Mouse (Mus musculus): Measurements from ENCODE around the gene Foxj2. TPM values are rescaled to one million over a fixed set of nuclear protein-coding genes. Genes with fewer than 3 reads are reported as not detected.
A peak's percentile ranks its signal among the peaks of the same experiment; 100 is the strongest.

Foxj2 gene
- polyA plus RNA-seq, 1 experiment from 2014 or later: 3.2 TPM

DNA sequence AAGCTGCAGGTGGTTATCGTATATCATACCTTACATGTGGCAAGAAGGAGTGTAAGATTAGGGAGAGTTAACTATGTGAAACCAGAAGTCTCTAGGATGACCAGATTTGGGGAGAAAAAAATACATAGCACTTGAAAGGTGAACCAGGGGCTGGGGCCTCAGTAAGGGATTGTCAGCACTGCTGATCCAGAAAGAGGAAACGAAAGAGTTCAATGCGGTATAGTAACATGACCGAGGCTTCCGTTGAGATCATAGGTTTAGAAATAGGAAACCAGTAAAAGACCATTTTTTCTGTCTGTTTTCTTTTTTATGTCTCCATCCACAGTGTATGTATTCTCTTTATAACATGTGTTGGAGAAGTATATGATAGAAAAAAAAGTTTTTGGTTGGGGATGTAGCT lies 53.1 kb downstream of the Foxj2 start:
- peak; percentile 48 for DNase-seq (ENCODE audit: low spot score)

DNA sequence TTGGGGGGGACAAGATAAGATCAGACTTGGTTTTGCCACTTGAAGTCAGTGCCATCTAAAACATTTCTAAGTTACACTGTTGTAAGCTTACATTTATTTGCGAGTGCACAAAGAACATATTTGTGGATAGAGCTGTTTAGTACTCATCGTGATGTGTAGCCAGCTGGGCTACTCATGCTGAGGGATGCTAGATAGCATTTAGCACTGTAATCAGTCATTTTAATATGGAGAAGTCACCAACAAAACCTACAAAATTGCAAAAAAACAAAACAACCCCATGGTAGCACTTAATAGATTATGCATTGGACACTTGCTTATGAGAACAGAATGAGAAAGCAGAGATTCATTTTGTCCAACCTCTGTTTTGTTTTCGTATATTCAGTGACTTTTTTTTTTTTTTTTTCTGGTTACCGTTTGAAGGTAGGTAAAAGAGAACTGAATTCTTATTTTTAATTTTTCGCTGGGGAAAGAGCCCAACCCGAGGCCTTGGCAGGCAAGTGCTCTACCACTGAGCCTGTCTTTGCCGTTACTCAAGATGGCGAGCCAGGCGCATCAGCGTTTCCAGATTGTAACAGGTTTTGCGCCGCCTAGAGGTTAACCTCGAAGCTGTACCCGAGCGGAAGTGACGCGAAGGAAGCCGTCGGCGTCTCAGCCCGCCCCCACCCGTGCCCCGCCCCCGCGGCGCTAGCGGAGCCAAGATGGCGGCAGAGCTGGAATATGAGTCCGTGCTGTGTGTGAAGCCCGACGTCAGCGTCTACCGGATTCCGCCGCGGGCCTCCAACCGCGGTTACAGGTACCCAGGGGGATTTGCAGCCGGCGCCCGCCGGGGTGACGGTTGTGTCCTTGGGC lies 54.4 kb downstream of the Foxj2 start, which contains the start of gene Necap1:
Gene Necap1 (plus strand): TSS at position 604 of the 849 bp plus-strand sequence.
- peak; percentile 96 for DNase-seq (ENCODE audit: low spot score)

DNA sequence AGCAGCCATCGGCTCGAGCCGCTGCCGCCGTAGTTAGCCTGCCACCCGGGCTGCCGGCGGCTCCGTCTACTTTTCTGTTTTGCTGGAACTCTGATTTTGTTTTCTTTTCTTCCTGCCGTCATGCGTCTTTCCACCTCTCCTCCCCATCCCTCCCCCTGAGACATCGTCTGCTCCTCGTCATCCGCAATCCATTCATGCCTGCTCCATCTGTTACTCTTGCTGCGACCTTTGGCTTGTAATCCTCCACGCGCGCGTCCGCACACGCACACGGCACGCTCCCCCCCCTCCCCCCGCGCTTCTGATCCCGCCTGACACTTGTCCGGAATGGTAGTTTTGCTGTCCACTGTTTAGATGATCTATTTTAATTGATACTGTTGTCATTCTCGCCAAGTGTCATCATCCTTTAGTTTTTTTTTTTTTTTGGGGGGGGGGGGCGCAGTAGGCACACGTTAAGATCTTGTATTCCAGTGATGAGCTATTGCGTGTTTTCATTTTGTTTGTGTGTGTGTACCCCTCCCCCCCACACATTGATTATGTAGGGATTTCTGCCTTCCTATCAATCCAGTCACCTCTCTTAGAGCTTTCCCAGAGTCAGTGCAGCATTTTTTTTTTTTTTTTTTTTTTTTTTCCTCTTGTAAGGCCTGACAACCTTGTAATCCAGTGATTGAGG lies 55.1 kb downstream of the Foxj2 start:
- DNase-seq (ENCODE audit: low spot score): no peak

DNA sequence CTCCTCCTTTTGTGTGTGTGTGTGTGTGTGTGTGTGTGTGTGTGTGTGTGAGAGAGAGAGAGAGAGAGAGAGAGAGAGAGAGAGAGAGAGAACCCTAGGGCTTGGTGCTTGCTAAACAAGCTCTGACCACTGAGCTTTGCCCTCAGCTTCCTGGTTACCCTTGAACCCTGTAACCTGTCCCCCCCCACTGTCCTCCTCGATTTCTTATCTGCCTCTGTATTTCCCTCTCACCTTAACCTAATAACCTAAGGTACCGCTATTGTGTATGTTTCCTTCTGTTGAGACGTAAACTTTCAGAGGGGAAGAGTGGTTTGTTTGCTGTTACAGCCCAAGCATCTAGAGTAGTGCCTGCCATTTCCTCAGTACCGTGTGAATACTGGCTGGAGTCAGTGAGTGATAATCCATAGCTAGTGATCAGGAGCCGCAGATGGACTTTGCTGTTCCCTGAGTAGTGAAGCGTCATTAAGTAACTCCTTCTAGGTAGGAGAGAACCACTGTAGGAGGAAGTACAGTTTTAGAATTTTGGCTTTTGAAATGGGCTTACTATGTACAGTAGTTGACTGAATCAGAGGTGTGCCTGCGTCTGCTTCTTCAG lies 59.5 kb downstream of the Foxj2 start:
- DNase-seq (ENCODE audit: low spot score): no peak

DNA sequence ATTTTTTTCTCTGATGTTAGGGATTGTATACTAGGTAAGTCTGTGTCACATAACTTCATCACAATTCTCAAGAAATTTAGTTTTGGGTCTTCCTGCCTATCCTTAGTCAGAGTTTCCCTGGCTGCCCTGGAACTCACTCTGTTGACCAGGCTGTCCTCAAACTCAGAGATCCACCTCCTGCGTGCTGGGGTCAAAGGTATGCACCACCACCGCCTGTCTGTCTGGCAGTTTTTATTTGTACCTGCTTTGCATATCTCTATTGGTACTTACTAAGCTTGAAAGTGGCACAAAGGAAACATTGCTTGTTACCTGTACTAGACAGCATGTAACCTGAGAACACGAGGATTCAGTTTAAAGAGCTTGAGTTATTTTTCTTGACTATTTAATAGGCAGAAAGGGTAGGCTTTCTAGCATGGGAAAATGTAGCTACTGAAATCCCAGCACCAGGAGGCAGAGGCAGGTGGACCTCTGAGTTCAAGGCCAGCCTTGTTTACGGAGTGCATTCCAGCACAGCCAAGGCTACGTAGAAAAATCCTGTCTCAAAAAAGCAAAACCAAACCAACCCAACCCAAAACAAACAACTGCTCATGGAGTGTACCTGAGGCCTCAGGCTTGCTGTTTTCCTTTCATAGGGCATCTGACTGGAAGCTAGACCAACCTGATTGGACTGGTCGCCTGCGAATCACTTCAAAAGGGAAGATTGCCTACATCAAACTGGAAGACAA lies 60.2 kb downstream of the Foxj2 start:
- DNase-seq (ENCODE audit: low spot score): no peak

DNA sequence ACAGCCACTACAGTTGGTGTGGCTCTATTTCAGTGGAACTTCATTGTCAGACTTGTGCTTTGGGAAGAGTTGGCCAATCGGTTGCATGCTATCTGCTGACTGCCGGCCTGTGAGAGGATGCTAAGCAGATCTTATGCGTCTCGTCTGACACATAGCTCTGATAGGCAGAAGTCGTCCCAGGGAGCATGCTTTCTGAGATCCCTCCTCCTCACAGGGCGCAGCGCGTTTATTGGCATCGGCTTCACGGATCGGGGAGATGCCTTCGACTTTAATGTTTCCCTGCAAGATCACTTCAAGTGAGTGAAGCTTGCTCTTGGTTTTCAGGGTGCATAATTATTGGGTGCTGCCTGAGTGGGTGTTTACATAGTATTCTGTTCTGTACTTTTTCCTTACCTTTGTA lies 61.6 kb downstream of the Foxj2 start:
- no peak for DNase-seq (ENCODE audit: low spot score)

DNA sequence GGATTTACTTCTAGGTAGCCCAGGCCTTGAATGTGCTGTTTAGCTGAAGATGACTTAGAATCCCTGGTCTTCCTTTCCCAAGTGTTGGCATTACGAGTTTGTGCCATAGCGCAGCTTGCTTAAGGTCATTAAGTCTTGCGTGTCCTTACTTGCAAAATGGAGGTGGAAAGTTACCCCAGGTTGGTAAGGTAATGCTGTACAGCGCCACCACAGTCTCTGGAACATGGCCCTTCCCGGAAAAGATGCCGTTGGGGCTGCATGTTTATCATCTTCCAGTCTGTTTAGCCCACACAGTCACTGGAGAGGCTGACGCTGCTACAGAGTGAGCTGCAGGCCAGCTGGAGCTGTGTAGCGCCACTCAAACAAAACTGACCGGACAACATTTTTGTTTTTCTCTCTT lies 63.9 kb downstream of the Foxj2 start:
- DNase-seq (ENCODE audit: low spot score): no peak

DNA sequence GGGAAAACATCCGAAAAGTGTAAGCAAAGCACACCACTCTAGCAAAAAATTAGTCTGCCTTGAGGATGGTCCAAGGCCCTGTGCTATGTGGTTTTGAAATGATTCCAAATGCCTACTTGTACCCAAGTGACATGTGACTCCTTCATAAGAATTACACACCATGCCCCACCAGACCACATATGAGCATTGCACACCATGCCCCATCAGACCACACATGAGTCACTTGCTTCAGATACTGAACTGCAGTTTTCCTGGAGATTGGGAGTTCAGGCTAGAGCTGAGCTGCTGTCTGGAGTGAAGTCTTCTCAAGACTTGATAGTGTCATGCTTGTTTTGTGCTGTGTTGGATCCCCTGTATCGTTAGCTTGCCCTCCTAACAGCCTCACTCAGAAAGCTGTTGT lies 69.9 kb downstream of the Foxj2 start:
- no peak for DNase-seq (ENCODE audit: low spot score)

DNA sequence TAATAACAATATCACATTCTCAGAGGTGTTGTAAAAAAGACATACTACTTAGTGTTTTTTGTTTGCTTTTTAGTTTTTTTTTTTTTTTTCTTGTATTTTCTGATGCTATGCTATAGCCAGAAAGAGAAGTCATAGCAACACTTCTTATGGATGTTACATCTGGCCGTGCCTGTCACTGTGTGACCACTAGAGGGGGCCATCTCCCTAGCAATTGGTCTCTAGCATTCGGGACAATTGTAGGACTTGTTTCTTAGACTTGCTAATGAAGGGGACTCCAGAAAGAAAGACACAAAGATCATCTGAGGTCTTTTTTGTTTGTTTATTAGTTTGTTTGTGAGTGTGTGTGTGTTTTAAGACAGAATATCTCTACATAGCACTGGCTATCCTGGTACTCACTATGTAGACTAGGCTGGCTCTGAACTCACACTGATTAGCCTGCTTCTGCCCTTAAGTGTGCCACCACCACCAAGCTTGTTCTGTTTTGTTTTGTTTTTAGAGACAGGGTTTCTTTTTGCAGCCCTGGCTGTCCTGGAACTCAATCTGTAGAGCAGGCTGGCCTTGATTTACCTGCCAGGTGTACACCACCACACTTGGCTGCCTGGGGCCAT lies 72.8 kb downstream of the Foxj2 start:
- peak; percentile 55 for DNase-seq (ENCODE audit: low spot score)

Small RNA genes lying within 50 kb of the gene (microRNA-seq; reads per million reads assigned to microRNA genes)
- not detected for gene Mir7231 (ENCODE audit: borderline number of aligned reads)

Other genes starting within 250 kb of the Foxj2 start
- gene Apobec1, start 217.5 kb upstream of the Foxj2 start, polyA plus RNA-seq (2015; fragmentation: Nextera tagmentation; extraction: Ambion mirVana): 10.7 and 12.1 TPM in 2 replicates
- gene Gdf3, start 209.8 kb upstream of the Foxj2 start, polyA plus RNA-seq (2015; fragmentation: Nextera tagmentation; extraction: Ambion mirVana): 0.83 and 0.90 TPM in 2 replicates
- 3.9 and 4.4 TPM in 2 replicates for gene Dppa3, start 193.5 kb upstream of the Foxj2 start, polyA plus RNA-seq (2015; fragmentation: Nextera tagmentation; extraction: Ambion mirVana)
- gene Nanog, start 112.4 kb upstream of the Foxj2 start, polyA plus RNA-seq (2015; fragmentation: Nextera tagmentation; extraction: Ambion mirVana): 0.07 TPM in 1 of 2 replicates, not detected in the other
- 12.8 and 13.0 TPM in 2 replicates for gene Slc2a3, start 18.3 kb upstream of the Foxj2 start, polyA plus RNA-seq (2015; fragmentation: Nextera tagmentation; extraction: Ambion mirVana)
- gene C3ar1, start 36.2 kb downstream of the Foxj2 start, polyA plus RNA-seq (2015; fragmentation: Nextera tagmentation; extraction: Ambion mirVana): 1.9 and 2.2 TPM in 2 replicates
- 26.9 and 29.2 TPM in 2 replicates for gene Necap1, start 54.6 kb downstream of the Foxj2 start, polyA plus RNA-seq (2015; fragmentation: Nextera tagmentation; extraction: Ambion mirVana)
- gene Clec4a1, start 101.9 kb downstream of the Foxj2 start, polyA plus RNA-seq (2015; fragmentation: Nextera tagmentation; extraction: Ambion mirVana): 5.5 and 6.0 TPM in 2 replicates
- 8.6 and 12.6 TPM in 2 replicates for gene Clec4a3, start 132.6 kb downstream of the Foxj2 start, polyA plus RNA-seq (2015; fragmentation: Nextera tagmentation; extraction: Ambion mirVana)
- gene Clec4a4, start 170.5 kb downstream of the Foxj2 start, polyA plus RNA-seq (2015; fragmentation: Nextera tagmentation; extraction: Ambion mirVana): 0.18 and 0.35 TPM in 2 replicates
- gene Clec4b1, start 230.0 kb downstream of the Foxj2 start, polyA plus RNA-seq (2015; fragmentation: Nextera tagmentation; extraction: Ambion mirVana): 0.38 and 0.72 TPM in 2 replicates

Measured in thymus, postnatal 0 days (tissue).